Mouse (Mus musculus): ENCODE data around the gene Trmt1. TPM values are rescaled to one million over a fixed set of nuclear protein-coding genes. Genes with fewer than 3 reads are reported as not detected.
"Not testable (repeated sequence)": the region's sequence is repeated elsewhere in the genome, so short reads cannot be mapped to it uniquely, and the experiment has no call there.

Gene Trmt1
- polyA plus RNA-seq, 1 experiment from 2014 or later: 72.7 TPM

- WGBS: under 1% methylated on average over 24 of the region's 24 CpGs
- peak overlapping the region; percentile 94 for H3K4me2 ChIP-seq (replicated peaks)
- H3K9ac ChIP-seq: peak overlapping the region; percentile 96
- H3K27me3 ChIP-seq: no peaks in the 10 kb centered on the region
- ATAC-seq (ENCODE audit: low FRiP score, low read depth): no peak
- no peaks in the 10 kb centered on the region for H3K9me3 ChIP-seq
- peak overlapping the region; percentile 90 for H3K4me3 ChIP-seq
- peaks cover 61% of the 10 kb centered on the region for H3K4me1 ChIP-seq
- H3K27ac ChIP-seq: peak overlapping the region; percentile 93
- H3K36me3 ChIP-seq: no peaks in the 10 kb centered on the region
Observed at GRCm38 (mm10) chr8:84661458-84661871, 24.6 kb upstream of the Trmt1 start.

- whole genome bisulfite sequencing: under 1% methylated on average over 61 of the region's 61 CpGs
- Histone ChIP-seq H3K9me3 (no peaks in the 10 kb centered on the region), H3K27me3 (no peaks in the 10 kb centered on the region), H3K27ac (peak overlapping the region; percentile 93), H3K4me3 (peak overlapping the region; percentile 90), H3K4me1 (peaks cover 55% of the 10 kb centered on the region), H3K36me3 (no peaks in the 10 kb centered on the region), H3K9ac (peak overlapping the region; percentile 96), H3K4me2 (replicated peaks) (peak overlapping the region; percentile 94)
- peak; percentile 2; the same call in 1 of the 2 replicates for ATAC-seq (ENCODE audit: low FRiP score, low read depth)
Observed at GRCm38 (mm10) chr8:84661961-84662571, 24.0 kb upstream of the Trmt1 start.

GRCm38 (mm10) chr8:84662581-84663065 lies 23.5 kb upstream of the Trmt1 start, which contains the start of gene Ier2:
Gene Ier2, minus strand, starts transcription at chr8:84662852.
- H3K36me3 ChIP-seq: no peaks in the 10 kb centered on the region
- under 1% methylated on average over 27 of the region's 27 CpGs for WGBS
- peak; percentile 86 for ATAC-seq (ENCODE audit: low FRiP score, low read depth)

GRCm38 (mm10) chr8:84663483-84664327 lies 22.4 kb upstream of the Trmt1 start:
- Histone ChIP-seq H3K27ac (peak overlapping the region; percentile 95), H3K36me3 (peaks cover 10% of the 10 kb centered on the region), H3K4me2 (replicated peaks) (peak overlapping the region; percentile 94), H3K27me3 (no peaks in the 10 kb centered on the region), H3K4me1 (peaks cover 40% of the 10 kb centered on the region), H3K9me3 (no peaks in the 10 kb centered on the region), H3K4me3 (peak overlapping the region; percentile 90), H3K9ac (peak overlapping the region; percentile 77)
- ATAC-seq (ENCODE audit: low FRiP score, low read depth): peak; percentile 86
- WGBS: 3% methylated on average over 43 of the region's 43 CpGs

More at GRCm38 (mm10) chr8:84662581-84663065, 23.5 kb upstream of the Trmt1 start, which contains the start of gene Ier2:
- Histone ChIP-seq H3K9ac (peak within 1 kb of the TSS; percentile 96), H3K4me3 (peak within 1 kb of the TSS; percentile 90), H3K27me3 (no peaks in the 10 kb centered on the region), H3K9me3 (no peaks in the 10 kb centered on the region), H3K4me2 (replicated peaks) (peak within 1 kb of the TSS; percentile 94), H3K27ac (peak within 1 kb of the TSS; percentile 93), H3K4me1 (peaks cover 49% of the 10 kb centered on the region)

GRCm38 (mm10) chr8:84664566-84665384 lies 21.3 kb upstream of the Trmt1 start:
- Histone ChIP-seq H3K27me3 (no peaks in the 10 kb centered on the region), H3K4me1 (peaks cover 29% of the 10 kb centered on the region), H3K4me2 (replicated peaks) (peak overlapping the region; percentile 94), H3K27ac (peak overlapping the region; percentile 95), H3K4me3 (peak overlapping the region; percentile 90), H3K36me3 (peaks cover 18% of the 10 kb centered on the region), H3K9me3 (no peaks in the 10 kb centered on the region), H3K9ac (peak overlapping the region; percentile 77)
- under 1% methylated on average over 29 of the region's 29 CpGs for WGBS
- ATAC-seq (ENCODE audit: low FRiP score, low read depth): peak; percentile 30; the same call in 1 of the 2 replicates

GRCm38 (mm10) chr8:84665385-84665893 lies 20.7 kb upstream of the Trmt1 start:
- Histone ChIP-seq H3K27me3 (no peaks in the 10 kb centered on the region), H3K36me3 (peaks cover 24% of the 10 kb centered on the region), H3K4me3 (peak overlapping the region; percentile 90), H3K4me1 (peaks cover 23% of the 10 kb centered on the region), H3K27ac (peak overlapping the region; percentile 95), H3K9ac (peak overlapping the region; percentile 77), H3K9me3 (no peaks in the 10 kb centered on the region), H3K4me2 (replicated peaks) (peak overlapping the region; percentile 94)
- WGBS: 2% methylated on average over 14 of the region's 14 CpGs
- ATAC-seq (ENCODE audit: low FRiP score, low read depth): peak; percentile 12; the same call in 1 of the 2 replicates

GRCm38 (mm10) chr8:84668081-84668480 lies 18.0 kb upstream of the Trmt1 start:
- H3K27me3 ChIP-seq: no peaks in the 10 kb centered on the region
- peaks cover 15% of the 10 kb centered on the region for H3K4me1 ChIP-seq
- H3K9ac ChIP-seq: no peak overlapping the region
- ATAC-seq (ENCODE audit: low FRiP score, low read depth): no peak
- WGBS: 88% methylated on average over 1 of the region's 1 CpGs
- no peak overlapping the region for H3K4me2 ChIP-seq (replicated peaks)
- no peak overlapping the region for H3K27ac ChIP-seq
- peaks cover 50% of the 10 kb centered on the region for H3K36me3 ChIP-seq
- no peak overlapping the region for H3K4me3 ChIP-seq
- H3K9me3 ChIP-seq: no peaks in the 10 kb centered on the region

- H3K36me3 ChIP-seq: peaks cover 57% of the 10 kb centered on the region
- H3K9ac ChIP-seq: no peak overlapping the region
- H3K27me3 ChIP-seq: no peaks in the 10 kb centered on the region
- peaks cover 10% of the 10 kb centered on the region for H3K4me1 ChIP-seq
- H3K4me2 ChIP-seq (replicated peaks): no peak overlapping the region
- WGBS: 85% methylated on average over 6 of the region's 6 CpGs
- no peak overlapping the region for H3K4me3 ChIP-seq
- ATAC-seq (ENCODE audit: low FRiP score, low read depth): no peak
- H3K9me3 ChIP-seq: no peaks in the 10 kb centered on the region
- H3K27ac ChIP-seq: no peak overlapping the region
Observed at GRCm38 (mm10) chr8:84668731-84669485, 17.2 kb upstream of the Trmt1 start.

- H3K4me3 ChIP-seq; H3K9me3 ChIP-seq; H3K27ac ChIP-seq; H3K4me2 ChIP-seq (replicated peaks); H3K9ac ChIP-seq; H3K27me3 ChIP-seq; ATAC-seq (ENCODE audit: low FRiP score, low read depth); H3K4me1 ChIP-seq: not testable (repeated sequence)
- 89% methylated on average over 5 of the region's 5 CpGs for WGBS
- H3K36me3 ChIP-seq: peaks cover 72% of the 10 kb centered on the region
Observed at GRCm38 (mm10) chr8:84670295-84671006, 15.7 kb upstream of the Trmt1 start.

- 90% methylated on average over 5 of the region's 5 CpGs for WGBS
Observed at GRCm38 (mm10) chr8:84677305-84677704, 8.8 kb upstream of the Trmt1 start.

More at GRCm38 (mm10) chr8:84677305-84677704, 8.8 kb upstream of the Trmt1 start:
- H3K4me3 ChIP-seq: no peak overlapping the region
- no peak for ATAC-seq (ENCODE audit: low FRiP score, low read depth)
- no peak overlapping the region for H3K4me2 ChIP-seq (replicated peaks)
- H3K9ac ChIP-seq: no peak overlapping the region
- H3K4me1 ChIP-seq: no peaks in the 10 kb centered on the region
- no peak overlapping the region for H3K27ac ChIP-seq
- no peaks in the 10 kb centered on the region for H3K9me3 ChIP-seq
- H3K27me3 ChIP-seq: no peaks in the 10 kb centered on the region
- peaks cover 60% of the 10 kb centered on the region for H3K36me3 ChIP-seq
